ENCODE assay signal across 13 mouse cellular contexts in the genomic region with DNA sequence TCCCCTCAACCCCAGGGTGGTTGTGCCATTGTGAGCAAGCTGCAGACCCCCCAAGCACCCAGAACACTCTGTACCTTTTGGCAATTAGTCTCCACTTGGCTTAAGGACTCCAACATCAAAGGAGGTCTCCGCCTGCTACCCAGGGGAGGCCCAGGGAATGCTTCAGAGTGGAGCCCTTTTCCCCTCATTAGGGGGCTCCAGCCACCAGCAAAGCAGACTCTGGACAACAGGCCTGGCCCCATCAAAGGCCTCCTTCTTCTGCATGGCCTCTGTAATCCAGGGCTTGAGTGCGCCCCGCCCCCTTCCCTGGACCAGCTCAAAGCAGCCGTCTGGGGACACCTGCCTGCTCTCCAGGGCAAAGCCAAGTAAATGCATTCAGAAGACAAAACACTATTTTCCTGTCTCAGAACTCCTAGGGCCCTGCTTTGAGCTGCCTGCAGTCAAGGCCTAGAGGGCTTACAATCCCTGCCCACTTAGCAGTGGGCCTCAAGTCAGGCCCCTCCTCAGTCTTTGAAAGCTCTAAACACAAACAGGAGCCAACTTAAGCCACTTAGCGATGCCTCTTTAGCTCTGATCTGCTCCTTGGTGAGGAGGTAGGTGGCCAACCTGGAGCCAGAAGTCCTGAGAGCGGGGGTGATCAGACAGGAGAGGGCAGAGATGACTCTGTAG.
DNase-seq lines count a peak whose midpoint lies in the region; ATAC-seq lines count a peak whose summit lies in the region.
"Had no signal": no experiment of that assay in that cellular context is flagged by ENCODE, and none has a peak within 500 bp of the region (broad histone marks: within the 10 kb centered on the region; RNA-seq: fewer than 3 reads in every experiment).

No protein-coding gene starts in this region.

- no peak overlapping the region for H3K9ac ChIP-seq in midbrain, embryonic 14.5 days (replicated peaks; ENCODE audit: low read length)
- H3K9ac ChIP-seq: heart, embryonic 13.5 days had no signal

- 13% methylated on average over 6 of the region's 6 CpGs for WGBS in midbrain, embryonic 14.5 days

- H3K4me1 ChIP-seq in midbrain, embryonic 14.5 days (ENCODE audit: control insufficient read depth, insufficient read depth, low read length) = no peaks in the 10 kb centered on the region
- H3K4me1 ChIP-seq: heart, embryonic 13.5 days had no signal

- H3K4me3 ChIP-seq in midbrain, embryonic 14.5 days (replicated peaks; ENCODE audit: low read depth, low read length) = no peak overlapping the region
- H3K4me3 ChIP-seq: heart, embryonic 13.5 days; layer of hippocampus, adult 2 months had no signal

- no peaks in the 10 kb centered on the region for H3K36me3 ChIP-seq in midbrain, embryonic 14.5 days (ENCODE audit: control insufficient read depth, insufficient read depth, low read length)
- H3K36me3 ChIP-seq: heart, embryonic 13.5 days had no signal

- H3K27me3 ChIP-seq in midbrain, embryonic 14.5 days (ENCODE audit: control insufficient read depth, insufficient read depth, low read length) = no peaks in the 10 kb centered on the region

- H3K9me3 ChIP-seq in midbrain, embryonic 14.5 days (ENCODE audit: control insufficient read depth, low read length) = no peaks in the 10 kb centered on the region

- DNase-seq in frontal cortex, postnatal 14 days (ENCODE audit: low spot score in 2 of 2) = peak; percentile 8 to 21
- peak; percentile 51 for DNase-seq in embryo, embryonic 9.5 days (ENCODE audit: extremely low spot score)
- peak; percentile 74 for DNase-seq in forelimb bud, embryonic 11.5 days (ENCODE audit: low read depth, low spot score)
- DNase-seq in midbrain, embryonic 14.5 days = peak; percentile 46
- no peak for DNase-seq in urinary bladder, postnatal 4 days (ENCODE audit: low spot score in 2 of 2)
- DNase-seq in cerebellum, adult 18-20 months = no peak
- DNase-seq in lung, postnatal 14 days = no peak
- DNase-seq: kidney, adult 11 months; lung, postnatal 36 days had no signal

- H3K4me2 ChIP-seq in midbrain, embryonic 14.5 days (ENCODE audit: low read length) = no peak overlapping the region
- H3K4me2 ChIP-seq: heart, embryonic 13.5 days had no signal

- no peak overlapping the region for H3K27ac ChIP-seq in midbrain, embryonic 14.5 days (replicated peaks; ENCODE audit: low read depth, low read length)
- H3K27ac ChIP-seq: heart, embryonic 13.5 days; layer of hippocampus, adult 2 months; stomach, postnatal 0 days had no signal

- no peak for ATAC-seq in frontal cortex, adult (ENCODE audit: low TSS enrichment)
- ATAC-seq in midbrain, embryonic 14.5 days (ENCODE audit: low FRiP score, low TSS enrichment) = peak; percentile 53; the same call in 1 of the 2 replicates

Comparison
In these comparisons a context has a peak if more than half of its experiments do, and no peak if none do; other contexts are left out.
1. DNase-seq: peak in frontal cortex, postnatal 14 days (2 of 2), embryo, embryonic 9.5 days (single experiment), forelimb bud, embryonic 11.5 days (single experiment) and midbrain, embryonic 14.5 days (single experiment); none in urinary bladder, postnatal 4 days (0 of 2), cerebellum, adult 18-20 months (0 of 2) and lung, postnatal 14 days (single experiment).